Mouse (Mus musculus) megakaryocyte progenitor cell, adult 5-6 weeks (primary cell): ENCODE data around the gene Olfr582. TPM values are rescaled to one million over a fixed set of nuclear protein-coding genes. Genes with fewer than 3 reads are reported as not detected.

Source experiments
- ATAC-seq: replicated peaks from 2 replicates; pipeline ENCODE4 v1.8.0; 2016; ENCODE audit warnings: mild to moderate bottlenecking, moderate TSS enrichment, inconsistent platforms; ENCODE audit not compliant: poor library complexity
- total RNA-seq, 2 experiments: library from RNA; stranded (forward) in 1 of 2; stranded (reverse) in 1 of 2; fragments of 157-497, 149-512 nt in 1 of 2; fragments of 200-1000 nt in 1 of 2; gene quantifications; 2 replicates each; pipeline versions ENCODE4 v1.2.3 to v1.2.4; 2015 to 2017

The Olfr582 gene
- total RNA-seq (2015) (not detected in 2 replicates), total RNA-seq (2017) (not detected in 2 replicates)

DNA sequence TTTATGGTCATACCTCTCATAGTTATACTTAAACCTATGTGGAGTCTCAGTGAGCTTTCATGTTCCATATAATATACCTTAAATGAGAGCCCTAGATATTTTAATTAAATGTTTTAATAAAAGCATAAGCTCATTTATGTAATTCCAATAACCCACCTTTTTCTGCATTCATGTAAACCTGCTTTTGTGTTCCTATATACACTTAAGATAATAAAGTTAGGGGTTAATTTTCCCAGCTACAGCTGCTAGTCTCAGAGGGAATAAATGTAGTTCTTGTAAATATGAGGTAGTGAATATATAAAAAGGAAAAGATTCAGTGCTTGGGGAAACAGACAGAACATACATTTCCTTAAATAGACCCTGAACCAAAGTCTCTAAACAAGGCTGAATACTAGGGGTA lies at the start of gene Olfr582:
Olfr582 (plus strand) TSS at position 301 of the 400 bp plus-strand sequence.
- ATAC-seq, result no peak

DNA sequence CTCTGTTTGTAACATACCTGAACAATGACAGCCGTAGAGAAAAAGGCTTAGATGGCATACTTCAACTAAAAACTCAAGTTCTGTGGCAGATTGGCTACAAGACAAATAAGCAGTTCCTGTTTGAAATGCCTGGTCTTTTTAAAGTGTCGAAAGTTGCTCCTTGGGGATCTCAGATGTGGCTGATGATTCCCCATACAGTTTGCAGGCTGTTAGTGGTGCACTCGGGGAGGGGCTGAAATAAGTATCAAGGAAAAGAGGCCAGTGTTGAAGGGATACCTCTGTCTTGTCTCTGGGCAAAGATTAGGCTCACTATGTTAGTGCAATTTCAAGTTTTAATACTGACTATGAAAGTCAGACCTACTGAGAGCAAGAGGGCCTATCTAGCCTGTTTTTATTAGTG lies 48.6 kb upstream of the Olfr582 start, which contains the start of gene Olfr578:
Olfr578 (minus strand) TSS at position 101 of the 400 bp plus-strand sequence.
- ATAC-seq, result no peak

GRCm38 (mm10) chr7:103051000-103051399 lies 13.2 kb downstream of the Olfr582 start, which contains the start of gene Olfr583:
Olfr583 (plus strand) TSS chr7:103051300.
- no peak for ATAC-seq

DNA sequence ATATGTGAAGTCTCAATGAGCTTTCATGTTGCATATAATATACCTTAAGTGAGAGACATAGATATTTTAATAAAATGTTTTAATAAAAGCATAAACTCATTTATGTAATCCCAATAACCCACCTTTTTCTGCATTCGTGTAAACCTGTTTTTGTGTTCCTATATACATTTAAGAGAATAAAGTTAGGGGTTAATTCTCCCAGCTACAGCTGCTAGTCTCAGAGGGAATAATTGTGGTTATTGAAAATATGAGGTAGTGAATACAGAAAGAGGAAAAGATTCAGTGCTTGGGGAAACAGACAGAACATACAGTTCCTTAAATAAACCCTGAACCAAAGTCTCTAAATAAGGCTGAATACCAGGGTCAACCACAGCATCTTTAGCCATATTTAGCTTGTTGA lies 43.8 kb downstream of the Olfr582 start, which contains the start of gene Olfr584:
Olfr584 (plus strand) TSS at position 301 of the 400 bp plus-strand sequence.
- no peak for ATAC-seq

Other genes with a start within 250 kb of the Olfr582 start
- not detected in 2 replicates for gene Olfr564, start 234.5 kb upstream of the Olfr582 start, total RNA-seq (2015)
- not detected in 2 replicates for gene Olfr564, start 234.5 kb upstream of the Olfr582 start, total RNA-seq (2017)
- not detected in 2 replicates for gene Olfr566, start 179.3 kb upstream of the Olfr582 start, total RNA-seq (2015)
- gene Olfr566, start 179.3 kb upstream of the Olfr582 start, total RNA-seq (2017), result not detected in 2 replicates
- gene Olfr568, start 160.9 kb upstream of the Olfr582 start, total RNA-seq (2015), result not detected in 2 replicates
- not detected in 2 replicates for gene Olfr568, start 160.9 kb upstream of the Olfr582 start, total RNA-seq (2017)
- not detected in 2 replicates for gene Olfr569, start 147.1 kb upstream of the Olfr582 start, total RNA-seq (2015)
- not detected in 2 replicates for gene Olfr569, start 147.1 kb upstream of the Olfr582 start, total RNA-seq (2017)
- gene Olfr570, start 143.4 kb upstream of the Olfr582 start, total RNA-seq (2015), result not detected in 2 replicates
- not detected in 2 replicates for gene Olfr570, start 143.4 kb upstream of the Olfr582 start, total RNA-seq (2017)
- gene Olfr571, start 120.5 kb upstream of the Olfr582 start, total RNA-seq (2015), result not detected in 2 replicates
- gene Olfr571, start 120.5 kb upstream of the Olfr582 start, total RNA-seq (2017), result not detected in 2 replicates
- gene Olfr572, start 113.6 kb upstream of the Olfr582 start, total RNA-seq (2015), result not detected in 2 replicates
- gene Olfr572, start 113.6 kb upstream of the Olfr582 start, total RNA-seq (2017), result not detected in 2 replicates
- gene Olfr573-ps1, start 95.4 kb upstream of the Olfr582 start, total RNA-seq (2015), result not detected in 2 replicates
- not detected in 2 replicates for gene Olfr573-ps1, start 95.4 kb upstream of the Olfr582 start, total RNA-seq (2017)
- gene Olfr574, start 89.6 kb upstream of the Olfr582 start, total RNA-seq (2015), result not detected in 2 replicates
- gene Olfr574, start 89.6 kb upstream of the Olfr582 start, total RNA-seq (2017), result not detected in 2 replicates
- not detected in 2 replicates for gene Olfr575, start 79.2 kb upstream of the Olfr582 start, total RNA-seq (2015)
- not detected in 2 replicates for gene Olfr575, start 79.2 kb upstream of the Olfr582 start, total RNA-seq (2017)
- not detected in 2 replicates for gene Olfr576, start 75.4 kb upstream of the Olfr582 start, total RNA-seq (2015)
- gene Olfr576, start 75.4 kb upstream of the Olfr582 start, total RNA-seq (2017), result not detected in 2 replicates
- not detected in 2 replicates for gene Olfr577, start 62.1 kb upstream of the Olfr582 start, total RNA-seq (2015)
- gene Olfr577, start 62.1 kb upstream of the Olfr582 start, total RNA-seq (2017), result not detected in 2 replicates
- not detected in 2 replicates for gene Olfr578, start 48.7 kb upstream of the Olfr582 start, total RNA-seq (2015)
- not detected in 2 replicates for gene Olfr578, start 48.7 kb upstream of the Olfr582 start, total RNA-seq (2017)
- gene Olfr583, start 13.3 kb downstream of the Olfr582 start, total RNA-seq (2015), result not detected in 2 replicates
- gene Olfr583, start 13.3 kb downstream of the Olfr582 start, total RNA-seq (2017), result not detected in 2 replicates
- gene Olfr584, start 43.9 kb downstream of the Olfr582 start, total RNA-seq (2015), result not detected in 2 replicates
- gene Olfr584, start 43.9 kb downstream of the Olfr582 start, total RNA-seq (2017), result not detected in 2 replicates
- not detected in 2 replicates for gene Olfr585, start 59.7 kb downstream of the Olfr582 start, total RNA-seq (2015)
- gene Olfr585, start 59.7 kb downstream of the Olfr582 start, total RNA-seq (2017), result not detected in 2 replicates
- gene Olfr586, start 87.6 kb downstream of the Olfr582 start, total RNA-seq (2015), result not detected in 2 replicates
- not detected in 2 replicates for gene Olfr586, start 87.6 kb downstream of the Olfr582 start, total RNA-seq (2017)
- gene Olfr588-ps1, start 102.9 kb downstream of the Olfr582 start, total RNA-seq (2015), result not detected in 2 replicates
- gene Olfr588-ps1, start 102.9 kb downstream of the Olfr582 start, total RNA-seq (2017), result not detected in 2 replicates
- gene Olfr589, start 118.3 kb downstream of the Olfr582 start, total RNA-seq (2015), result not detected in 2 replicates
- gene Olfr589, start 118.3 kb downstream of the Olfr582 start, total RNA-seq (2017), result not detected in 2 replicates
- not detected in 2 replicates for gene Olfr591, start 140.3 kb downstream of the Olfr582 start, total RNA-seq (2015)
- not detected in 2 replicates for gene Olfr591, start 140.3 kb downstream of the Olfr582 start, total RNA-seq (2017)
- not detected in 2 replicates for gene Olfr592, start 146.8 kb downstream of the Olfr582 start, total RNA-seq (2015)
- gene Olfr592, start 146.8 kb downstream of the Olfr582 start, total RNA-seq (2017), result not detected in 2 replicates
- not detected in 2 replicates for gene Olfr593, start 173.8 kb downstream of the Olfr582 start, total RNA-seq (2015)
- gene Olfr593, start 173.8 kb downstream of the Olfr582 start, total RNA-seq (2017), result not detected in 2 replicates
- not detected in 2 replicates for gene Olfr594, start 179.0 kb downstream of the Olfr582 start, total RNA-seq (2015)
- not detected in 2 replicates for gene Olfr594, start 179.0 kb downstream of the Olfr582 start, total RNA-seq (2017)
- gene Usp17ld, start 214.5 kb downstream of the Olfr582 start, total RNA-seq (2015), result not detected in 2 replicates
- not detected in 2 replicates for gene Usp17ld, start 214.5 kb downstream of the Olfr582 start, total RNA-seq (2017)